Mouse (Mus musculus) cerebellum, postnatal 14 days (tissue): ENCODE data around the gene Ppp2r3d.

Source experiments
- DNase-seq, 2 experiments: peaks; one replicate each; pipeline ENCODE4 v3.0.0; 2021; ENCODE audit warnings: mixed read lengths in 2 of 2

The Ppp2r3d gene

GRCm38 (mm10) chr9:124411553-124411952 lies 65.1 kb downstream of the Ppp2r3d start:
- no peak for DNase-seq

- no peak for DNase-seq
Observed at GRCm38 (mm10) chr9:124408564-124408963, 68.1 kb downstream of the Ppp2r3d start.
